20 mouse cellular contexts compared by ENCODE assay signal in the genomic region with DNA sequence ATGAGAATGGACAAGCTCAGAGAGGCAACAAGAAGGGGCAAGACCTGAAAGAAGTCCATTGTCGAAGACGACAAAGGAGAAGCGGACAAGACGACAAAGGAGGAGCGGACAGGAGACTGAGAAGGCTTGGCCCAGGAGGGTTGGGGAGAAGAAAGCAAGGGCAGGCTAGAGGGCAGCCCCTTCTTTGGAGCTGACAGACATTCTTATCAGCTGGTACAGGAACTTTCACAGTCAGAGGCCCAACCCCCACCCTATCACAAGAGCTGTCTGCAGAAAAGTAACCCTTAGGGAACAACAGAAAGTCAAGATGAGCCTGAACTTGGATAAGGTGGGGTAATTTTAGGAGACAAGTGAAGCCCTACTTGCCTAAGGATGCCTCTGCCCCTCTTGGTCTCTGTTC.
"Had no signal": no experiment of that assay in that cellular context is flagged by ENCODE, and none has a peak within 500 bp of the region (broad histone marks: within the 10 kb centered on the region; RNA-seq: fewer than 3 reads in every experiment).

No protein-coding gene starts in this region.

- H3K27me3 ChIP-seq: lung, embryonic 15.5 days; midbrain, embryonic 13.5 days had no signal

- H3K4me2 ChIP-seq: kidney, embryonic 15.5 days; lung, embryonic 15.5 days; midbrain, embryonic 13.5 days; neural tube, embryonic 13.5 days had no signal

- H3K9me3 ChIP-seq: lung, embryonic 15.5 days; megakaryocyte, embryonic 14.5 days; midbrain, embryonic 10.5 days; midbrain, embryonic 13.5 days had no signal

- H3K4me3 ChIP-seq: kidney, embryonic 15.5 days; left cerebral cortex, adult 2 months; lung, embryonic 15.5 days; megakaryocyte, embryonic 14.5 days; midbrain, embryonic 10.5 days; midbrain, embryonic 13.5 days; myocyte; neural tube, embryonic 13.5 days had no signal

- H3K27ac ChIP-seq: left cerebral cortex, adult 2 months; liver, embryonic 14.5 days; lung, embryonic 15.5 days; midbrain, embryonic 10.5 days; midbrain, embryonic 13.5 days; neural tube, embryonic 13.5 days had no signal

- H3K9ac ChIP-seq: kidney, embryonic 15.5 days; liver, embryonic 14.5 days; lung, embryonic 15.5 days; midbrain, embryonic 13.5 days; neural tube, embryonic 13.5 days had no signal

- ATAC-seq: midbrain, embryonic 13.5 days; midbrain, embryonic 16.5 days had no signal

- H3K4me1 ChIP-seq: lung, embryonic 15.5 days; neural tube, embryonic 13.5 days had no signal

- DNase-seq: kidney, adult 11 months; kidney, adult 8-10 months; kidney, postnatal 10 days; kidney, postnatal 36 days; layer of hippocampus, postnatal 36 days; lung, adult 18-20 months; lung, postnatal 10 days; lung, postnatal 36 days; retina, postnatal 1 day; thymus, postnatal 36 days had no signal

- H3K36me3 ChIP-seq: kidney, embryonic 15.5 days; lung, embryonic 15.5 days; midbrain, embryonic 10.5 days; midbrain, embryonic 13.5 days; neural tube, embryonic 13.5 days had no signal
